Mouse (Mus musculus) embryo, embryonic 11.5 days (tissue): Measurements from ENCODE around the gene Nphs2.
"Not testable (repeated sequence)": the region's sequence is repeated elsewhere in the genome, so short reads cannot be mapped to it uniquely, and the experiment has no call there.

Experiments
- DNase-seq: peaks from one replicate; pipeline ENCODE4 v3.0.0-alpha.2; 2012; ENCODE audit warnings: low read depth, low spot score

The Nphs2 gene

GRCm38 (mm10) chr1:156310630-156311029 lies at the start of gene Nphs2:
Gene Nphs2, plus strand, starts transcription at chr1:156310727.
- no peak for DNase-seq

GRCm38 (mm10) chr1:156263352-156263751 lies 47.2 kb upstream of the Nphs2 start:
- DNase-seq: peak; percentile 50

- DNase-seq: no peak
Measured at GRCm38 (mm10) chr1:156263946-156264345, 46.6 kb upstream of the Nphs2 start.

GRCm38 (mm10) chr1:156268546-156268945 lies 42.0 kb upstream of the Nphs2 start:
- not testable (repeated sequence) for DNase-seq

GRCm38 (mm10) chr1:156270471-156270870 lies 40.1 kb upstream of the Nphs2 start:
- DNase-seq: no peak

- no peak for DNase-seq
Measured at GRCm38 (mm10) chr1:156271654-156272053, 38.9 kb upstream of the Nphs2 start.

GRCm38 (mm10) chr1:156273647-156274046 lies 36.9 kb upstream of the Nphs2 start:
- DNase-seq: no peak

- no peak for DNase-seq
Measured at GRCm38 (mm10) chr1:156280131-156280530, 30.4 kb upstream of the Nphs2 start.

- no peak for DNase-seq
Measured at GRCm38 (mm10) chr1:156284207-156284606, 26.3 kb upstream of the Nphs2 start.

- DNase-seq: no peak
Measured at GRCm38 (mm10) chr1:156284851-156285540, 25.5 kb upstream of the Nphs2 start.

GRCm38 (mm10) chr1:156285541-156285896 lies 25.0 kb upstream of the Nphs2 start:
- DNase-seq: no peak

- no peak for DNase-seq
Measured at GRCm38 (mm10) chr1:156288556-156289221, 21.8 kb upstream of the Nphs2 start.

- not testable (repeated sequence) for DNase-seq
Measured at GRCm38 (mm10) chr1:156289222-156289587, 21.3 kb upstream of the Nphs2 start.

- DNase-seq: no peak
Measured at GRCm38 (mm10) chr1:156290016-156290415, 20.5 kb upstream of the Nphs2 start.

- peak; percentile 8 for DNase-seq
Measured at GRCm38 (mm10) chr1:156302911-156303749, 7.4 kb upstream of the Nphs2 start, which contains the start of gene Tdrd5. Gene Tdrd5, minus strand, starts transcription at chr1:156303664.

- DNase-seq: no peak
Measured at GRCm38 (mm10) chr1:156308595-156308994, 1.9 kb upstream of the Nphs2 start.

- DNase-seq: no peak
Measured at GRCm38 (mm10) chr1:156323126-156323525, 12.6 kb downstream of the Nphs2 start.

GRCm38 (mm10) chr1:156340847-156341246 lies 30.3 kb downstream of the Nphs2 start:
- DNase-seq: no peak

- DNase-seq: no peak
Measured at GRCm38 (mm10) chr1:156344433-156344832, 33.9 kb downstream of the Nphs2 start.

- DNase-seq: no peak
Measured at GRCm38 (mm10) chr1:156345633-156346032, 35.1 kb downstream of the Nphs2 start.

GRCm38 (mm10) chr1:156349031-156349430 lies 38.5 kb downstream of the Nphs2 start:
- DNase-seq: no peak

GRCm38 (mm10) chr1:156350441-156350840 lies 39.9 kb downstream of the Nphs2 start:
- no peak for DNase-seq
